In the genomic region with DNA sequence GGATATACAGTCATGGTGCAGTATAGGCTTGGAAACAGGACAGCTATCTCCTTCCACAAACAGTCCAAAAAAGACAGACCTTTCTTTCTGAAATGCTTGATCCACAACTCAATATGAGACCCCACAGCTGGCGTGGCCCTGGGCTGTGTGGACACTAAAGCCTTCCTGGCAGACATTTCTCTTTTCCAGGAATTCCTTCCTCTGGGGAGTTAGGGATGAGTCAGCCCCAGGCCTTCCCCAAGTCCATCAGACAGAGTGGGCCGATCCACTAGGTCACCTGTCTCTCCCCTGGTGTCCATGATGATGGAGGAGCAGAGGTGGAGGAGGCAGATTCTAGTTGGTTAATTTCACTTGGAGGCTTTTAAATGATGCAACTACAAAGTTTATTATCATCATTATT, we compare ENCODE assay signal across 36 mouse cellular contexts. TPM values are rescaled to one million over a fixed set of nuclear protein-coding genes. Genes with fewer than 3 reads are reported as not detected.
"Had no signal": no experiment of that assay in that cellular context is flagged by ENCODE, and none has a peak within 500 bp of the region (broad histone marks: within the 10 kb centered on the region; RNA-seq: fewer than 3 reads in every experiment).

No protein-coding gene starts in this region.

- H3K4me2 ChIP-seq: limb, embryonic 12.5 days; limb, embryonic 13.5 days; limb, embryonic 15.5 days; liver, embryonic 11.5 days; liver, embryonic 12.5 days; liver, embryonic 13.5 days; liver, embryonic 15.5 days; lung, embryonic 14.5 days; lung, embryonic 15.5 days; midbrain, embryonic 11.5 days; midbrain, embryonic 12.5 days; midbrain, embryonic 15.5 days; neural tube, embryonic 12.5 days had no signal

- H3K4me1 ChIP-seq: limb, embryonic 10.5 days; limb, embryonic 12.5 days; limb, embryonic 13.5 days; limb, embryonic 15.5 days; liver, embryonic 12.5 days; liver, embryonic 13.5 days; liver, embryonic 15.5 days; lung, embryonic 15.5 days; megakaryocyte, embryonic 14.5 days; midbrain, embryonic 10.5 days; midbrain, embryonic 12.5 days; midbrain, embryonic 15.5 days; neural tube, embryonic 12.5 days had no signal

- H3K27ac ChIP-seq: limb, embryonic 10.5 days; limb, embryonic 12.5 days; limb, embryonic 13.5 days; limb, embryonic 15.5 days; liver, embryonic 12.5 days; liver, embryonic 13.5 days; liver, embryonic 14.5 days; liver, embryonic 15.5 days; lung, embryonic 15.5 days; macrophage; midbrain, embryonic 10.5 days; midbrain, embryonic 12.5 days; midbrain, embryonic 15.5 days; neural tube, embryonic 12.5 days had no signal

- H3K9me3 ChIP-seq: limb, embryonic 10.5 days; limb, embryonic 12.5 days; limb, embryonic 13.5 days; limb, embryonic 15.5 days; liver, embryonic 12.5 days; liver, embryonic 13.5 days; liver, embryonic 15.5 days; lung, embryonic 15.5 days; megakaryocyte, embryonic 14.5 days; midbrain, embryonic 10.5 days; midbrain, embryonic 12.5 days; midbrain, embryonic 15.5 days; neural tube, embryonic 12.5 days had no signal

- H3K4me3 ChIP-seq: limb, embryonic 10.5 days; limb, embryonic 12.5 days; limb, embryonic 13.5 days; limb, embryonic 15.5 days; liver, embryonic 12.5 days; liver, embryonic 13.5 days; liver, embryonic 15.5 days; lung, embryonic 15.5 days; megakaryocyte, embryonic 14.5 days; midbrain, embryonic 10.5 days; midbrain, embryonic 12.5 days; midbrain, embryonic 15.5 days; myocyte; neural tube, embryonic 12.5 days had no signal

- H3K36me3 ChIP-seq: limb, embryonic 10.5 days; limb, embryonic 12.5 days; limb, embryonic 13.5 days; limb, embryonic 15.5 days; liver, embryonic 12.5 days; liver, embryonic 13.5 days; liver, embryonic 15.5 days; lung, embryonic 15.5 days; midbrain, embryonic 10.5 days; midbrain, embryonic 12.5 days; midbrain, embryonic 15.5 days; neural tube, embryonic 12.5 days had no signal

- ATAC-seq: liver, embryonic 12.5 days; liver, postnatal 0 days; lung, postnatal 0 days; midbrain, embryonic 15.5 days; midbrain, embryonic 16.5 days had no signal

- DNase-seq: left cerebral cortex, postnatal 4 days; liver; liver, embryonic 13.5 days; liver, postnatal 0 days; lung, adult 18-20 months; lung, adult 2 months; lung, embryonic 14.5 days; lung, postnatal 10 days; lung, postnatal 14 days; lung, postnatal 36 days; lung, postnatal 4 days; midbrain, embryonic 14.5 days had no signal

- H3K9ac ChIP-seq: limb, embryonic 12.5 days; limb, embryonic 13.5 days; limb, embryonic 15.5 days; liver, embryonic 12.5 days; liver, embryonic 13.5 days; liver, embryonic 14.5 days; liver, embryonic 15.5 days; liver, postnatal 0 days; lung, embryonic 14.5 days; lung, embryonic 15.5 days; midbrain, embryonic 12.5 days; midbrain, embryonic 15.5 days; neural tube, embryonic 12.5 days had no signal

- H3K27me3 ChIP-seq: limb, embryonic 13.5 days; limb, embryonic 15.5 days; liver, embryonic 12.5 days; liver, embryonic 13.5 days; liver, embryonic 15.5 days; lung, embryonic 15.5 days; megakaryocyte, embryonic 14.5 days; midbrain, embryonic 12.5 days; midbrain, embryonic 15.5 days; neural tube, embryonic 12.5 days had no signal

RNA-seq across cellular contexts. Expression of gene Wt1, which starts 34.6 kb away (rescaled TPM):
- total RNA-seq: megakaryocyte progenitor cell, adult 5-6 weeks; megakaryocyte, adult 5-6 weeks; megakaryocyte-erythroid progenitor cell, adult 5-6 weeks; midbrain, postnatal 0 days; monocyte, adult 5-6 weeks had no signal
- polyA plus RNA-seq: macrophage; midbrain, embryonic 10.5 days; midbrain, embryonic 14.5 days; myocyte had no signal
